ENCODE assay signal across 9 mouse cellular contexts in genomic region chr2:119548691-119549090, GRCm38 (mm10). TPM values are rescaled to one million over a fixed set of nuclear protein-coding genes. Genes with fewer than 3 reads are reported as not detected.
DNase-seq lines count a peak whose midpoint lies in the region; ATAC-seq and TF ChIP-seq lines count a peak whose summit lies in the region.
"Had no signal": no experiment of that assay in that cellular context is flagged by ENCODE, and none has a peak within 500 bp of the region (broad histone marks: within the 10 kb centered on the region; RNA-seq: fewer than 3 reads in every experiment).

No protein-coding gene starts in this region.

- H3K36me3 ChIP-seq in CH12.LX (replicated peaks in 1 of 2; ENCODE audit: control insufficient read depth in 1 of 2, insufficient read depth in 1 of 2, low read length in 1 of 2) = peaks cover 0 to 6% of the 10 kb centered on the region in 2 experiments
- H3K36me3 ChIP-seq in hindbrain, embryonic 14.5 days (replicated peaks; ENCODE audit: control insufficient read depth, insufficient read depth) = no peaks in the 10 kb centered on the region
- no peaks in the 10 kb centered on the region for H3K36me3 ChIP-seq in lung, embryonic 15.5 days

- TF ChIP-seq POLR2A in cerebellum, adult 2 months (IDR thresholded peaks at IDR 0.05; ENCODE audit: borderline replicate concordance, insufficient read depth, low read length) = no peak
- TF ChIP-seq POLR2A in CH12.LX (IDR thresholded peaks at IDR 0.05; ENCODE audit: low read depth, low read length) = no peak

- no peak for TF ChIP-seq CTCF in cerebellum, adult 2 months (IDR thresholded peaks at IDR 0.05; ENCODE audit: borderline replicate concordance, insufficient read depth, low read depth, low read length)
- TF ChIP-seq CTCF in CH12.LX (conservative IDR thresholded peaks at IDR 0.05 in 1 of 2, IDR thresholded peaks at IDR 0.05 in 1 of 2; ENCODE audit: low read depth in 2 of 2, low read length in 2 of 2) = no peak

- H3K9me3 ChIP-seq in CH12.LX (replicated peaks; ENCODE audit: low read length) = no peaks in the 10 kb centered on the region
- H3K9me3 ChIP-seq in hindbrain, embryonic 14.5 days (ENCODE audit: control insufficient read depth, low read length) = no peaks in the 10 kb centered on the region
- no peaks in the 10 kb centered on the region for H3K9me3 ChIP-seq in lung, embryonic 15.5 days

- peak overlapping the region; percentile 97; the same call in 1 of the 2 replicates for H3K4me2 ChIP-seq in CH12.LX (ENCODE audit: insufficient read depth, low read depth, poor library complexity, severe bottlenecking)
- H3K4me2 ChIP-seq in hindbrain, embryonic 14.5 days (replicated peaks) = peak overlapping the region; percentile 81
- peak overlapping the region; percentile 77 for H3K4me2 ChIP-seq in lung, embryonic 15.5 days

- 39% methylated on average over 5 of the region's 5 CpGs for WGBS in cerebellum, adult 2 months
- 77% methylated on average over 5 of the region's 5 CpGs for WGBS in hindbrain, embryonic 14.5 days
- WGBS in lung, embryonic 15.5 days = 46% methylated on average over 5 of the region's 5 CpGs

- in situ Hi-C loops in CH12.LX (cut with MboI; ENCODE audit: low pct_ligation_motif_present, low pct_unique_long_range_greater_than_20kb, low sequenced_read_pairs) = loop anchor here (5.0 kb wide), 1 partner anchor 34 kb away; no protein-coding TSS in a partner anchor

- peak in 1 of 2 experiments; percentile 11 for DNase-seq in cerebellum, adult 2 months
- no peak for DNase-seq in cerebellum, adult 8-10 months
- DNase-seq in CH12.LX (ENCODE audit: extremely low read depth) = no peak
- no peak for DNase-seq in hindbrain, embryonic 14.5 days (ENCODE audit: low spot score)
- DNase-seq in thymus, postnatal 10 days (ENCODE audit: low spot score in 2 of 2) = no peak
- no peak for DNase-seq in embryo, embryonic 10.5 days (ENCODE audit: low spot score)
- DNase-seq: B cell, adult 2 months had no signal

- H3K4me1 ChIP-seq in cerebellum, adult 2 months (ENCODE audit: control insufficient read depth, insufficient read depth, low read length) = peaks cover 5% of the 10 kb centered on the region; the same call in 1 of the 2 replicates
- peaks cover 0 to 11% of the 10 kb centered on the region in 2 experiments; a peak in 2 of 4 replicates for H3K4me1 ChIP-seq in CH12.LX (ENCODE audit: control insufficient read depth in 1 of 2, insufficient read depth in 2 of 2)
- H3K4me1 ChIP-seq in hindbrain, embryonic 14.5 days (replicated peaks; ENCODE audit: control insufficient read depth, insufficient read depth, low read length) = peaks cover 16% of the 10 kb centered on the region
- H3K4me1 ChIP-seq in lung, embryonic 15.5 days = peaks cover 19% of the 10 kb centered on the region

- TF ChIP-seq RAD21 in CH12.LX (IDR thresholded peaks at IDR 0.05; ENCODE audit: low read depth, low read length) = no peak

- H3K9ac ChIP-seq in CH12.LX (ENCODE audit: insufficient read depth, low read depth) = peak overlapping the region; percentile 61; the same call in 1 of the 2 replicates
- H3K9ac ChIP-seq in hindbrain, embryonic 14.5 days = peak overlapping the region; percentile 88
- 0 out of 2 replicates have a peak overlapping the region, but pooled peaks have one; percentile 63 for H3K9ac ChIP-seq in lung, embryonic 15.5 days

- H3K27me3 ChIP-seq in cerebellum, adult 2 months (ENCODE audit: control insufficient read depth, insufficient read depth, low read length) = no peaks in the 10 kb centered on the region
- no peaks in the 10 kb centered on the region for H3K27me3 ChIP-seq in CH12.LX (replicated peaks)
- H3K27me3 ChIP-seq in hindbrain, embryonic 14.5 days (ENCODE audit: control insufficient read depth, insufficient read depth, low read length) = no peaks in the 10 kb centered on the region
- H3K27me3 ChIP-seq in lung, embryonic 15.5 days = no peaks in the 10 kb centered on the region

- dilution Hi-C loops in CH12.LX (cut with MboI; ENCODE audit: extremely low pct_ligation_motif_present, extremely low pct_unique_long_range_greater_than_20kb, low sequenced_read_pairs) = no loop called here

- no peak overlapping the region for H3K27ac ChIP-seq in cerebellum, adult 2 months (ENCODE audit: insufficient read depth, low read length)
- no peak overlapping the region for H3K27ac ChIP-seq in CH12.LX (ENCODE audit: insufficient read depth, low read depth)
- H3K27ac ChIP-seq in hindbrain, embryonic 14.5 days = no peak overlapping the region
- H3K27ac ChIP-seq in lung, embryonic 15.5 days = peak overlapping the region; percentile 46

- no peak for ATAC-seq in hindbrain, embryonic 14.5 days (ENCODE audit: low FRiP score)
- ATAC-seq in lung, embryonic 15.5 days (ENCODE audit: borderline replicate concordance, extremely low read depth, low FRiP score, low TSS enrichment) = no peak
- no peak for ATAC-seq in activated CD4-positive, CD25-positive, alpha-beta regulatory T cell, adult 4 months

- TF ChIP-seq EP300 in CH12.LX (IDR thresholded peaks at IDR 0.05; ENCODE audit: low read length) = no peak

- H3K79me2 ChIP-seq in CH12.LX (replicated peaks; ENCODE audit: control insufficient read depth, extremely low read depth, insufficient read depth, poor library complexity, severe bottlenecking) = no peaks in the 10 kb centered on the region; the same call in none of the 2 replicates

- H3K4me3 ChIP-seq in cerebellum, adult 2 months (replicated peaks; ENCODE audit: insufficient read depth, low read depth, low read length) = peak overlapping the region; percentile 78
- H3K4me3 ChIP-seq in CH12.LX (replicated peaks in 1 of 3; ENCODE audit: low read depth in 2 of 3, low read length in 2 of 3, poor library complexity in 1 of 3) = peak overlapping the region in 1 of 3 experiments; percentile 76
- H3K4me3 ChIP-seq in hindbrain, embryonic 14.5 days (replicated peaks; ENCODE audit: low read length) = peak overlapping the region; percentile 91
- H3K4me3 ChIP-seq in lung, embryonic 15.5 days = peak overlapping the region; percentile 62

TF ChIP-seq in CH12.LX, 34 proteins besides CTCF, POLR2A, EP300 and RAD21:
- TF ChIP-seq ZKSCAN1 (IDR thresholded peaks at IDR 0.05; ENCODE audit: borderline replicate concordance, low read depth, low read length) = no peak
- TF ChIP-seq GABPA (IDR thresholded peaks at IDR 0.05; ENCODE audit: insufficient replicate concordance, low read depth, low read length) = no peak
- no peak for TF ChIP-seq KAT2A (IDR thresholded peaks at IDR 0.05; ENCODE audit: insufficient replicate concordance, low read length)
- TF ChIP-seq ZNF384 (IDR thresholded peaks at IDR 0.05; ENCODE audit: low read depth, low read length) = no peak
- no peak for TF ChIP-seq JUN (IDR thresholded peaks at IDR 0.05; ENCODE audit: insufficient read depth, low read depth, low read length)
- TF ChIP-seq TCF12 (IDR thresholded peaks at IDR 0.05; ENCODE audit: low read depth, low read length) = no peak
- no peak for TF ChIP-seq ZMIZ1 (IDR thresholded peaks at IDR 0.05; ENCODE audit: low read depth, low read length)

RNA-seq across cellular contexts. Expression of gene Chp1, which starts 1.2 kb away (rescaled TPM):
- 126 and 142 TPM in 2 replicates for polyA plus RNA-seq in cerebellum, adult 2 months (2012; rRNA removed)
- total RNA-seq in CH12.LX (2012; rRNA removed) (28.7 and 29.9 TPM in 2 replicates), CH12.LX (2014; rRNA removed) (55.9 and 62.1 TPM in 2 replicates)
- polyA plus RNA-seq in CH12.LX (2012; ENCODE audit: insufficient read length, low read depth) = 41.5 and 47.9 TPM in 2 replicates
- polyA plus RNA-seq in hindbrain, embryonic 14.5 days (2014; fragmentation: Nextera tagmentation; extraction: Ambion mirVana) = 58.5 and 59.1 TPM in 2 replicates
- polyA plus RNA-seq in lung, embryonic 15.5 days (2015; fragmentation: Nextera tagmentation; extraction: Ambion mirVana) = 61.1 and 62.2 TPM in 2 replicates
- 10 to 100 TPM; 84.5 to 98.6 TPM for polyA plus RNA-seq in activated CD4-positive, CD25-positive, alpha-beta regulatory T cell, adult 4 months (2017; shearing (Covaris generic))

RNA-seq across cellular contexts. Expression of gene Exd1, which starts 1.3 kb away (rescaled TPM):
- 0.90 and 1.2 TPM in 2 replicates for polyA plus RNA-seq in cerebellum, adult 2 months (2012; rRNA removed)
- total RNA-seq in CH12.LX (2012; rRNA removed) (0.08 and 0.25 TPM in 2 replicates), CH12.LX (2014; rRNA removed) (0.14 and 0.17 TPM in 2 replicates)
- polyA plus RNA-seq in CH12.LX (2012; ENCODE audit: insufficient read length, low read depth) = 0.14 and 0.39 TPM in 2 replicates
- 0.34 and 1.0 TPM in 2 replicates for polyA plus RNA-seq in hindbrain, embryonic 14.5 days (2014; fragmentation: Nextera tagmentation; extraction: Ambion mirVana)
- 0.21 and 0.60 TPM in 2 replicates for polyA plus RNA-seq in lung, embryonic 15.5 days (2015; fragmentation: Nextera tagmentation; extraction: Ambion mirVana)
- polyA plus RNA-seq in activated CD4-positive, CD25-positive, alpha-beta regulatory T cell, adult 4 months (2017; shearing (Covaris generic)) = under 1 TPM in 1 of 2 experiments, not detected in 1; 0.11 TPM
